Mouse (Mus musculus) WW6 (cell line): ENCODE results near the gene Rfx8.

Experiments used
- DNase-seq: peaks from one replicate; pipeline ENCODE4 v3.0.0-alpha.2; 2013; ENCODE audit warnings: low read depth, low spot score

Gene Rfx8

GRCm38 (mm10) chr1:39720632-39721350 is at the start of gene Rfx8:
Rfx8 (minus strand) TSS chr1:39720997.
- DNase-seq: no peak

GRCm38 (mm10) chr1:39770436-39770835 is 49.6 kb upstream of the Rfx8 start:
- DNase-seq: no peak

GRCm38 (mm10) chr1:39768017-39768416 is 47.2 kb upstream of the Rfx8 start:
- DNase-seq: no peak

GRCm38 (mm10) chr1:39765854-39766493 is 45.2 kb upstream of the Rfx8 start:
- no peak for DNase-seq

- peak; percentile 14 for DNase-seq
Measured at GRCm38 (mm10) chr1:39762025-39762370, 41.2 kb upstream of the Rfx8 start.

- peak; percentile 13 for DNase-seq
Measured at GRCm38 (mm10) chr1:39761211-39762024, 40.6 kb upstream of the Rfx8 start.

- no peak for DNase-seq
Measured at GRCm38 (mm10) chr1:39760181-39760715, 39.5 kb upstream of the Rfx8 start.

GRCm38 (mm10) chr1:39759231-39760175 is 38.7 kb upstream of the Rfx8 start:
- DNase-seq: no peak

GRCm38 (mm10) chr1:39758244-39758643 is 37.4 kb upstream of the Rfx8 start:
- no peak for DNase-seq

- DNase-seq: no peak
Measured at GRCm38 (mm10) chr1:39756952-39757351, 36.2 kb upstream of the Rfx8 start.

- DNase-seq: no peak
Measured at GRCm38 (mm10) chr1:39754224-39754957, 33.6 kb upstream of the Rfx8 start.

GRCm38 (mm10) chr1:39751537-39751936 is 30.7 kb upstream of the Rfx8 start:
- no peak for DNase-seq

- no peak for DNase-seq
Measured at GRCm38 (mm10) chr1:39749664-39750063, 28.9 kb upstream of the Rfx8 start.

GRCm38 (mm10) chr1:39749214-39749613 is 28.4 kb upstream of the Rfx8 start:
- DNase-seq: no peak

GRCm38 (mm10) chr1:39748666-39749065 is 27.9 kb upstream of the Rfx8 start:
- no peak for DNase-seq

- no peak for DNase-seq
Measured at GRCm38 (mm10) chr1:39746464-39746863, 25.7 kb upstream of the Rfx8 start.

GRCm38 (mm10) chr1:39740948-39741347 is 20.2 kb upstream of the Rfx8 start:
- no peak for DNase-seq

GRCm38 (mm10) chr1:39740002-39740401 is 19.2 kb upstream of the Rfx8 start:
- DNase-seq: no peak

- peak; percentile 13 for DNase-seq
Measured at GRCm38 (mm10) chr1:39735927-39736604, 15.3 kb upstream of the Rfx8 start.

- DNase-seq: no peak
Measured at GRCm38 (mm10) chr1:39735493-39735892, 14.7 kb upstream of the Rfx8 start.
